Mouse (Mus musculus) kidney, embryonic 14.5 days (tissue): ENCODE results near the gene Trim44. TPM values are rescaled to one million over a fixed set of nuclear protein-coding genes. Genes with fewer than 3 reads are reported as not detected.

Source experiments
- ATAC-seq: fragments of 200-750 bp; cut with Nextera tagmentation; 2 replicates; pipeline ENCODE4 v1.8.0; 2017; ENCODE audit warnings: moderate number of reproducible peaks, mild to moderate bottlenecking, moderate TSS enrichment, moderate library complexity; ENCODE audit not compliant: low FRiP score, low TSS enrichment
- H3K27ac ChIP-seq: fragments of 300-500 bp; sonication (generic); 2 replicates; pipeline ENCODE4 v1.5.1; 2014; ENCODE audit warnings: low read depth, mild to moderate bottlenecking, low read length, moderate library complexity, mixed read lengths
- H3K27me3 ChIP-seq: fragments of 300-500 bp; sonication (generic); 2 replicates; pipeline ENCODE4 v1.6.1; 2014; ENCODE audit warnings: mild to moderate bottlenecking, low read length; ENCODE audit not compliant: control insufficient read depth, insufficient read depth
- H3K36me3 ChIP-seq: fragments of 300-500 bp; sonication (generic); 2 replicates; pipeline ENCODE4 v1.6.1; 2014; ENCODE audit warnings: low read length, mixed read lengths; ENCODE audit not compliant: control insufficient read depth, insufficient read depth
- H3K4me1 ChIP-seq: fragments of 300-500 bp; sonication (generic); 2 replicates; pipeline ENCODE4 v1.6.1; 2014; ENCODE audit warnings: low read length, mixed read lengths; ENCODE audit not compliant: control insufficient read depth, insufficient read depth
- H3K4me2 ChIP-seq: fragments of 300-500 bp; sonication (generic); replicated peaks from 2 replicates; pipeline ENCODE4 v1.6.1; 2014; ENCODE audit warnings: low read depth, mild to moderate bottlenecking, low read length
- H3K4me3 ChIP-seq: fragments of 300-500 bp; sonication (generic); 2 replicates; pipeline ENCODE4 v1.5.1; 2014; ENCODE audit warnings: mild to moderate bottlenecking, low read length
- H3K9ac ChIP-seq: fragments of 300-500 bp; sonication (generic); 2 replicates; pipeline ENCODE4 v1.6.1; 2014; ENCODE audit warnings: low read depth, mild to moderate bottlenecking, low read length, moderate library complexity
- H3K9me3 ChIP-seq: fragments of 300-500 bp; sonication (generic); 2 replicates; pipeline ENCODE4 v1.6.1; 2016; ENCODE audit warnings: low read length; ENCODE audit not compliant: control insufficient read depth
- WGBS: fragments of 180-500 bp; shearing (Covaris S2); extraction: QIAGEN DNeasy Blood & Tissue Kit; methylation state at CpG from one replicate; pipeline ENCODE4 v1.1.7; 2014; 5-methylcytosine and 5-hydroxymethylcytosine counted together
- polyA plus RNA-seq: library from polyadenylated mRNA; unstranded; fragments of >200 nt; fragmentation: Nextera tagmentation; extraction: Ambion mirVana; gene quantifications from 2 replicates; pipeline ENCODE4 v1.2.1, GENCODE M21; 2014

The Trim44 gene
- polyA plus RNA-seq, 1 experiment from 2014 or later: 42.5 TPM

DNA sequence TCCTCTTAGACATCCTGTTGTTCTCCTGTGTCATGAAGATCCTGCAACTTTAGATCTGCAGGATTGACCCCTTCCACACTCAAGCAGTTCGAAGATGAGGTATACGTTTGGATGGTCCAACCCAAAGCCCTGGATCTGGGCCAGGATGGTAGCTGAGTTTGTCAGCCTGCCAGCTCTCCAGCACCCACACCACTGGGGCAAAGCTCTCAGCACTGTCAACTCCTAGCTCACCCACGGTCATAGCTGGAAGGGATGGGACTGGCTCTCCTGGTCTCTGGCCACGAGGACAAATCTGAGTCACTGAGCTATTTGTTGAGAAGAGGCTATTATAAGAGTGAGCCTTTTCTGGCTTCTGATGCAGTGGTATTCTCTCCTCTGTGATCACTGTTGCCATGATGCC lies 155.0 kb downstream of the Trim44 start:
- H3K4me3 ChIP-seq: no peak overlapping the region
- H3K9me3 ChIP-seq: no peaks in the 10 kb centered on the region
- H3K27me3 ChIP-seq: no peaks in the 10 kb centered on the region
- no peaks in the 10 kb centered on the region for H3K36me3 ChIP-seq
- H3K9ac ChIP-seq: no peak overlapping the region
- peaks cover 4% of the 10 kb centered on the region; the same call in 1 of the 2 replicates for H3K4me1 ChIP-seq
- H3K27ac ChIP-seq: no peak overlapping the region
- no peak overlapping the region for H3K4me2 ChIP-seq
- 72% methylated on average over 4 of the region's 4 CpGs for WGBS
- no peak for ATAC-seq

Other genes with a start within 250 kb of the Trim44 start
- 19.0 and 39.2 TPM in 2 replicates for gene Ldlrad3, start 221.4 kb downstream of the Trim44 start, polyA plus RNA-seq
- gene Fjx1, start 44.7 kb upstream of the Trim44 start, polyA plus RNA-seq: 7.8 and 9.9 TPM in 2 replicates
- 12.8 and 23.9 TPM in 2 replicates for gene Pamr1, start 142.2 kb upstream of the Trim44 start, polyA plus RNA-seq